Mouse (Mus musculus) limb, embryonic 15.5 days (tissue): ENCODE measurements around the gene Mpdz. TPM values are rescaled to one million over a fixed set of nuclear protein-coding genes. Genes with fewer than 3 reads are reported as not detected.

ENCODE experiments used
- ATAC-seq: fragments of 200-750 bp; cut with Nextera tagmentation; 2 replicates; pipeline ENCODE4 v1.8.0; 2017; ENCODE audit warnings: low read depth, moderate TSS enrichment; ENCODE audit not compliant: insufficient number of reproducible peaks, low FRiP score, low TSS enrichment
- H3K27ac ChIP-seq: fragments of 300-500 bp; sonication (generic); 2 replicates; pipeline ENCODE4 v1.5.1; 2015; ENCODE audit warnings: moderate library complexity, mild to moderate bottlenecking, inconsistent platforms
- H3K27me3 ChIP-seq: fragments of 300-500 bp; sonication (generic); 2 replicates; pipeline ENCODE4 v1.6.1; 2015; ENCODE audit warnings: inconsistent platforms
- H3K36me3 ChIP-seq: fragments of 300-500 bp; sonication (generic); 2 replicates; pipeline ENCODE4 v1.6.1; 2015; ENCODE audit warnings: inconsistent platforms
- H3K4me1 ChIP-seq: fragments of 300-500 bp; sonication (generic); 2 replicates; pipeline ENCODE4 v1.6.1; 2015; ENCODE audit warnings: inconsistent platforms
- H3K4me2 ChIP-seq: fragments of 300-500 bp; sonication (generic); 2 replicates; pipeline ENCODE4 v1.6.1; 2015; ENCODE audit warnings: mild to moderate bottlenecking, inconsistent platforms
- H3K4me3 ChIP-seq: fragments of 300-500 bp; sonication (generic); 2 replicates; pipeline ENCODE4 v1.5.1; 2015; ENCODE audit warnings: mild to moderate bottlenecking, inconsistent platforms
- H3K9ac ChIP-seq: fragments of 300-500 bp; sonication (generic); 2 replicates; pipeline ENCODE4 v1.6.1; 2015; ENCODE audit warnings: inconsistent platforms
- H3K9me3 ChIP-seq: fragments of 300-500 bp; sonication (generic); 2 replicates; pipeline ENCODE4 v1.6.1; 2016; ENCODE audit warnings: inconsistent platforms
- WGBS: fragments of 180-500 bp; shearing (Covaris S2); methylation state at CpG from one replicate; pipeline ENCODE4 v1.1.7; 2015; 5-methylcytosine and 5-hydroxymethylcytosine counted together
- polyA plus RNA-seq: library from polyadenylated mRNA; unstranded; fragments of >200 nt; fragmentation: Nextera tagmentation; extraction: Ambion mirVana; gene quantifications from 2 replicates; pipeline ENCODE4 v1.2.1, GENCODE M21; 2015

Mpdz gene
- polyA plus RNA-seq, 1 experiment from 2014 or later, result 34.4 TPM

DNA sequence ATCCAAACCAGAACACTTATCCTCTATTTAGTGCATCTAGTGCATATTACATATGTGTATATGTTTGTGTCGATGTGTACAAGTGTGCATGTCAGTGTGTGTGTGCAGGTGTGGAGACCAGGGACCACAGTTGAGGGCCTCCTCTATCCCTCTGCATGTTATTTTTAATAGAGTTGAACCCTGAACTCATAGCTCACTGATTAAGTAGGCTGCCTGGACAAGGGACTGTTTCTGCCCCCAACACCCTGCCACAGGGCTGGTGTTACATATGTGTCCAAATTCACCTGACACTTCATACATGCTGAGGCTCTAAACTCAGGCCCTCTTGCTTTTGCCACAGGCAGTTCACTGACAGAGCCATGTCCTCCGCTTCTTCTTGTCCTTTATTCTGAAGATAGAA, 169.5 kb downstream of the Mpdz start:
- WGBS, result 94% methylated on average over 2 of the region's 2 CpGs
- Histone ChIP-seq H3K4me2 (no peak overlapping the region), H3K9me3 (no peaks in the 10 kb centered on the region), H3K36me3 (peaks cover 8% of the 10 kb centered on the region; the same call in 1 of the 2 replicates), H3K4me1 (no peaks in the 10 kb centered on the region), H3K27me3 (no peaks in the 10 kb centered on the region), H3K27ac (no peak overlapping the region), H3K4me3 (no peak overlapping the region), H3K9ac (no peak overlapping the region)
- ATAC-seq, result no peak

DNA sequence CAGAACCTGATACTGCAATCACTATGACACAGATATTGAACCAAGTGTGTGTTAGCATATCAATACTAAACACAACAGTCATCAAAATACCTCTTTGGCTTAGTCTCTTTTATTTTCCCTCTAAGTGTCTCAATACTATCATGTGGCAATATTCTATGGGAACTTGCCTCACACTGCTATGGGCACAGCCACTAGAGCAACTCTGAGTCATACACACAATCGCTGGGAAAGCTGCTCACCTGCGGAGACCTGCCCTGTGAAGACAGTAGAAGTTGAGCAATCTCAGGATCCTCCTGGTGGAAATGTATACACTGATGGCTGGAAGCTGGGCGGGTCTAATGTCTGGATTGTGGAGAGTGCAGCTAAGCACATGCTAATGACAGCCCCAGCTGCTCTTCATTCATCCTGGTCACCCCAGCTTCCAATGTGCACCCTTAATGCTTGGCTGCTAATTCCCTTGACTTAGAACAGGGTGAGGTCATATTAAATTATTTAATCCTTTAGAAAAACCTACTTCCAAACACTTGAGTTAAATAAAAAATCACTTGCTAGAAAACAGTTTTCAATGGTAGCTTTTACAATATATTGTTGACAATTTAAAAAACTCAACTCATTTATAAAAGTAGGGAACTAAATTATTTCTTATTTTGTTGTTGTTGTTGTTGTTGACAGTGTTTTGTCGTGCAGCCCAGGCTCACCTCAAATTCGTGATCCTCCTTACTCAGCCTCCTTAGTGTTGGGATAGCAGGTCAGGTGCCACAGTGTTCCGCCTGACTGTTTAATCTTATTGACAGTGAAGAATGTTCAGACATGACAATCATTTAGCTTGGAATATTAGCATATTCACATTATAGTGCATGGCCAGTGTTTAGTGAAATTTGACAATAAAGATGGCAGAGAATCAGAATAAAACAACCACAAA, 189.5 kb downstream of the Mpdz start:
- Histone ChIP-seq H3K4me3 (no peak overlapping the region), H3K4me2 (no peak overlapping the region), H3K27me3 (no peaks in the 10 kb centered on the region), H3K27ac (no peak overlapping the region), H3K9me3 (no peaks in the 10 kb centered on the region), H3K9ac (no peak overlapping the region), H3K36me3 (no peaks in the 10 kb centered on the region), H3K4me1 (no peaks in the 10 kb centered on the region)
- ATAC-seq, result no peak
- 70% methylated on average over 6 of the region's 6 CpGs for WGBS

DNA sequence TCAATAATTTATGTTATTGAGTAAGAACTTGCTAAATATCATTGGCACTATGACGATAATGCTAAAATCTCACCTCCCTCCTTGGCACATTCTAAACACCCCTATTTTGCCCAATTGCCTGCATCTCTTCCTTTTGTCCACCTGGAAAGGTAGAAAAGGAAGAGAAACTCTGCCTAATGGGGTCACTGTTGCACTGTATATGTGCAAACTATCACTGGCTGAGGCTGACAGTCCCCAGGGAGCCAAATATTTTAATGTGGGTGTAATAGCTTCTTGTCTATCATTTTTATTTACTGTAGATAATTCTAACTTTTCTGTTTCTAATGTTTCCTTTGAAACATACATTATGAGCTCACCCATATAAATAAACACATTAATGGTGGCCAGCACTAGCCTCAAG, 190.3 kb downstream of the Mpdz start:
- H3K36me3 ChIP-seq, result no peaks in the 10 kb centered on the region
- H3K4me1 ChIP-seq, result no peaks in the 10 kb centered on the region
- WGBS, result 71% methylated on average over 1 of the region's 1 CpGs
- H3K9ac ChIP-seq, result no peak overlapping the region
- no peak for ATAC-seq
- H3K9me3 ChIP-seq, result no peaks in the 10 kb centered on the region
- no peaks in the 10 kb centered on the region for H3K27me3 ChIP-seq
- no peak overlapping the region for H3K4me2 ChIP-seq
- H3K4me3 ChIP-seq, result no peak overlapping the region
- no peak overlapping the region for H3K27ac ChIP-seq

DNA sequence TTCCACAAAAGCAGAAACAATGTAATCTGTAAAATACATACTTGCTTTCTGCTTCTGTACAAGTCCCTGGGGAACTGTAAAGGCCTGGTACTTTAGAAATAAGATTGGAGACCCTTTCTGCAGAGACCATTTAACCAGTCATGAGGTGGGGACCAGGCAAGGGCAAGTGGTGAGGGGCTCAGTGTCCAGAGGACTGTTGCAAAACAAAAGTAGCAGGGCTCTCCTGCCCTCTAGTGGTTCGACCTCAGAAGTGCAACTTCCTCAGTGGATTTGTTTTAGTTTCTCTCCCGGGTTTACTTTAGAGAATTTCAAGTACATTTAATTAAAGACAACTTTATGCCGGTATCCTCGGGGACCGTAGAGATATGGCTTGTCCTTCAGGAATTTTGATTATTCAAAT, 190.7 kb downstream of the Mpdz start:
- H3K4me1 ChIP-seq, result no peaks in the 10 kb centered on the region
- H3K36me3 ChIP-seq, result no peaks in the 10 kb centered on the region
- no peak overlapping the region for H3K4me2 ChIP-seq
- no peak overlapping the region for H3K4me3 ChIP-seq
- 10% methylated on average over 5 of the region's 5 CpGs for WGBS
- no peak overlapping the region for H3K9ac ChIP-seq
- H3K27me3 ChIP-seq, result no peaks in the 10 kb centered on the region
- no peak overlapping the region for H3K27ac ChIP-seq
- ATAC-seq, result no peak
- H3K9me3 ChIP-seq, result no peaks in the 10 kb centered on the region

DNA sequence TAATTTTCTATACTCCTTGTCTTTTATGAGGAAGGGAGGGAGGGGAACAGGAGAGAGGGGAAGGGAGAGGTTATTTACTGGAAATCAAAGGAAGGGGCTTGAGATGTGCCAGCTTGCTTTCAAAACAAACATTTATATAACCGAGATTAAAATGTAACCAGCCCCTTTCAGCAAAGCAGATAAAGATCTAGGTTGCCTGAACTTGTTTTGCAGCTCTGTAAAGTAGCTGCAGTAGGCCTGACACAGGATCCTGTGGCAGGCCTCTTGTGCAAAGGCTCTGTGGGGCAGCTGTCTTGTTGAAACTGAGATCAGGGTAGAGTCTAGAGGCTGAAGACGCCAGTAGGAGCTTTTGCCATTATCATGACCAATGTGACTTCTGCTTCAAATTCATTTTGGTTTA, 193.4 kb downstream of the Mpdz start:
- H3K4me3 ChIP-seq, result no peak overlapping the region
- H3K4me1 ChIP-seq, result no peaks in the 10 kb centered on the region
- H3K4me2 ChIP-seq, result no peak overlapping the region
- H3K27me3 ChIP-seq, result no peaks in the 10 kb centered on the region
- no peaks in the 10 kb centered on the region for H3K36me3 ChIP-seq
- H3K27ac ChIP-seq, result peak overlapping the region; percentile 47; the same call in 1 of the 2 replicates
- H3K9ac ChIP-seq, result no peak overlapping the region
- ATAC-seq, result no peak
- no peaks in the 10 kb centered on the region for H3K9me3 ChIP-seq
- 50% methylated on average over 2 of the region's 2 CpGs for WGBS

DNA sequence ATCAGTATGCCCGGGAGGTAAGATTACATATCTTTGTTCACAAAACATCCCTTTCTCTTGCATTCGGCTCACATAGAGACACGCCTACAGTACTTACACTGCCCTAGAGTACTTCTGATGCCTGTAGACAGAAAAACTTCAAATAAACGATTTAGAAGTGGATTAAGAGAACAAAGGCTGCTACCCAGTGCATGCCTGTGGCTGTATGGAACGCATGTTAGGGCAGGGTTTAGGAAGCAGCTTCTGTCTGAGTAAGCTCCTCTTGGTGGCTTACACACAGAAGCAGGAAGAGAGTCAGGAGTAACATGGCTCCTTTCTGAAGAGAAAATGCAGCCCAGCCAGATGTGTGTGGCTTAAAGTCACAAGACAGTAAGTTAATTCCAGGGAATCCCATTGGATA, 206.4 kb downstream of the Mpdz start:
- ATAC-seq, result no peak
- H3K4me2 ChIP-seq, result no peak overlapping the region
- H3K27ac ChIP-seq, result no peak overlapping the region
- no peak overlapping the region for H3K4me3 ChIP-seq
- H3K27me3 ChIP-seq, result no peaks in the 10 kb centered on the region
- H3K36me3 ChIP-seq, result no peaks in the 10 kb centered on the region
- WGBS, result 65% methylated on average over 5 of the region's 5 CpGs
- no peaks in the 10 kb centered on the region for H3K9me3 ChIP-seq
- no peak overlapping the region for H3K9ac ChIP-seq
- H3K4me1 ChIP-seq, result no peaks in the 10 kb centered on the region
